Mouse (Mus musculus): ENCODE measurements at regions not wholly inside any gene's neighbourhood (a gene's known extent, or its start where the extent isn't known, plus 50 kb on each side); places are given as distances from the start of the nearest gene placed in this dataset.
A peak's percentile ranks its signal among the peaks of the same experiment; 100 is the strongest.

GRCm38 (mm10) chr2:103848923-103849700, 51.7 kb upstream of the Caprin1 start:
- H3K9ac ChIP-seq = no peak overlapping the region
- no peaks in the 10 kb centered on the region for H3K36me3 ChIP-seq
- ATAC-seq (ENCODE audit: low FRiP score) = 0 out of 2 replicates have a peak, but pooled peaks have one; percentile 32
- 78% methylated on average over 9 of the region's 9 CpGs for WGBS
- no peaks in the 10 kb centered on the region for H3K9me3 ChIP-seq (replicated peaks)
- no peaks in the 10 kb centered on the region for H3K4me1 ChIP-seq
- H3K4me2 ChIP-seq (replicated peaks) = no peak overlapping the region
- H3K27ac ChIP-seq = no peak overlapping the region
- H3K27me3 ChIP-seq = no peaks in the 10 kb centered on the region
- no peak overlapping the region for H3K4me3 ChIP-seq

GRCm38 (mm10) chr2:103849766-103850530, 52.5 kb upstream of the Caprin1 start:
- Histone ChIP-seq H3K36me3 (no peaks in the 10 kb centered on the region), H3K27ac (no peak overlapping the region), H3K9ac (no peak overlapping the region), H3K27me3 (no peaks in the 10 kb centered on the region), H3K4me3 (no peak overlapping the region), H3K4me1 (no peaks in the 10 kb centered on the region), H3K9me3 (replicated peaks) (no peaks in the 10 kb centered on the region), H3K4me2 (replicated peaks) (no peak overlapping the region)
- ATAC-seq (ENCODE audit: low FRiP score) = no peak
- 88% methylated on average over 9 of the region's 9 CpGs for WGBS

GRCm38 (mm10) chr2:103850531-103850816, 53.0 kb upstream of the Caprin1 start:
- H3K4me2 ChIP-seq (replicated peaks) = no peak overlapping the region
- no peak overlapping the region for H3K4me3 ChIP-seq
- no peaks in the 10 kb centered on the region for H3K4me1 ChIP-seq
- no peak for ATAC-seq (ENCODE audit: low FRiP score)
- no peaks in the 10 kb centered on the region for H3K27me3 ChIP-seq
- H3K9me3 ChIP-seq (replicated peaks) = no peaks in the 10 kb centered on the region
- WGBS = 94% methylated on average over 5 of the region's 5 CpGs
- no peak overlapping the region for H3K27ac ChIP-seq
- no peaks in the 10 kb centered on the region for H3K36me3 ChIP-seq
- H3K9ac ChIP-seq = no peak overlapping the region

- no peak overlapping the region for H3K4me2 ChIP-seq (replicated peaks)
- 95% methylated on average over 3 of the region's 3 CpGs for whole genome bisulfite sequencing
Observed at GRCm38 (mm10) chr2:103851171-103851570, 53.7 kb upstream of the Caprin1 start.

GRCm38 (mm10) chr2:103861226-103861625, 63.8 kb upstream of the Caprin1 start:
- H3K27me3 ChIP-seq = no peaks in the 10 kb centered on the region
- H3K9ac ChIP-seq = no peak overlapping the region
- no peaks in the 10 kb centered on the region for H3K36me3 ChIP-seq
- no peak overlapping the region for H3K4me2 ChIP-seq (replicated peaks)
- no peaks in the 10 kb centered on the region for H3K4me1 ChIP-seq
- H3K27ac ChIP-seq = no peak overlapping the region
- no peaks in the 10 kb centered on the region for H3K9me3 ChIP-seq (replicated peaks)
- H3K4me3 ChIP-seq = no peak overlapping the region
- 84% methylated on average over 8 of the region's 8 CpGs for WGBS
- ATAC-seq (ENCODE audit: low FRiP score) = no peak

More at GRCm38 (mm10) chr2:103851171-103851570, 53.7 kb upstream of the Caprin1 start:
- Histone ChIP-seq H3K27me3 (no peaks in the 10 kb centered on the region), H3K4me3 (no peak overlapping the region), H3K9ac (no peak overlapping the region), H3K27ac (no peak overlapping the region), H3K36me3 (no peaks in the 10 kb centered on the region), H3K4me1 (no peaks in the 10 kb centered on the region), H3K9me3 (replicated peaks) (no peaks in the 10 kb centered on the region)
- no peak for ATAC-seq (ENCODE audit: low FRiP score)

GRCm38 (mm10) chr2:103864254-103864653, 66.8 kb upstream of the Caprin1 start:
- H3K4me1 ChIP-seq = no peaks in the 10 kb centered on the region
- H3K36me3 ChIP-seq = no peaks in the 10 kb centered on the region
- no peak overlapping the region for H3K9ac ChIP-seq
- no peak overlapping the region for H3K4me3 ChIP-seq
- WGBS = 74% methylated on average over 2 of the region's 2 CpGs
- no peaks in the 10 kb centered on the region for H3K9me3 ChIP-seq (replicated peaks)
- no peak for ATAC-seq (ENCODE audit: low FRiP score)
- H3K27me3 ChIP-seq = no peaks in the 10 kb centered on the region; the same call in 1 of the 2 replicates
- H3K4me2 ChIP-seq (replicated peaks) = no peak overlapping the region
- no peak overlapping the region for H3K27ac ChIP-seq

- H3K4me2 ChIP-seq (replicated peaks) = no peak overlapping the region
- H3K9me3 ChIP-seq (replicated peaks) = no peaks in the 10 kb centered on the region
- H3K27me3 ChIP-seq = no peaks in the 10 kb centered on the region; the same call in 1 of the 2 replicates
- no peak for ATAC-seq (ENCODE audit: low FRiP score)
- no peaks in the 10 kb centered on the region for H3K4me1 ChIP-seq
- H3K27ac ChIP-seq = no peak overlapping the region
- no peak overlapping the region for H3K9ac ChIP-seq
- no peaks in the 10 kb centered on the region for H3K36me3 ChIP-seq
- WGBS = 74% methylated on average over 4 of the region's 4 CpGs
- H3K4me3 ChIP-seq = no peak overlapping the region
Observed at GRCm38 (mm10) chr2:103865319-103866171, 68.1 kb upstream of the Caprin1 start.

- WGBS = 75% methylated on average over 14 of the region's 14 CpGs
- H3K4me1 ChIP-seq = no peaks in the 10 kb centered on the region
- no peak overlapping the region for H3K27ac ChIP-seq
- H3K9me3 ChIP-seq (replicated peaks) = no peaks in the 10 kb centered on the region
- H3K9ac ChIP-seq = no peak overlapping the region
- no peaks in the 10 kb centered on the region; the same call in 1 of the 2 replicates for H3K27me3 ChIP-seq
- H3K4me2 ChIP-seq (replicated peaks) = no peak overlapping the region
- H3K36me3 ChIP-seq = no peaks in the 10 kb centered on the region
- H3K4me3 ChIP-seq = no peak overlapping the region
- no peak for ATAC-seq (ENCODE audit: low FRiP score)
Observed at GRCm38 (mm10) chr2:103867241-103867957, 70.0 kb upstream of the Caprin1 start.

- Histone ChIP-seq H3K36me3 (no peaks in the 10 kb centered on the region), H3K9me3 (replicated peaks) (no peaks in the 10 kb centered on the region), H3K4me3 (no peak overlapping the region), H3K9ac (no peak overlapping the region), H3K4me2 (replicated peaks) (no peak overlapping the region), H3K27me3 (no peaks in the 10 kb centered on the region; the same call in 1 of the 2 replicates), H3K27ac (no peak overlapping the region), H3K4me1 (no peaks in the 10 kb centered on the region)
- 93% methylated on average over 13 of the region's 13 CpGs for WGBS
- no peak for ATAC-seq (ENCODE audit: low FRiP score)
Observed at GRCm38 (mm10) chr2:103867958-103868330, 70.5 kb upstream of the Caprin1 start.

GRCm38 (mm10) chr2:103868655-103869054, 71.2 kb upstream of the Caprin1 start:
- no peaks in the 10 kb centered on the region for H3K9me3 ChIP-seq (replicated peaks)
- WGBS = 71% methylated on average over 7 of the region's 7 CpGs
- ATAC-seq (ENCODE audit: low FRiP score) = no peak
- H3K9ac ChIP-seq = no peak overlapping the region
- no peaks in the 10 kb centered on the region for H3K4me1 ChIP-seq
- no peak overlapping the region for H3K4me3 ChIP-seq
- H3K36me3 ChIP-seq = no peaks in the 10 kb centered on the region
- no peaks in the 10 kb centered on the region; the same call in 1 of the 2 replicates for H3K27me3 ChIP-seq
- H3K4me2 ChIP-seq (replicated peaks) = no peak overlapping the region
- no peak overlapping the region for H3K27ac ChIP-seq

GRCm38 (mm10) chr2:103871522-103872276, 74.2 kb upstream of the Caprin1 start:
- ATAC-seq (ENCODE audit: low FRiP score) = peak; percentile 77
- H3K4me2 ChIP-seq (replicated peaks) = no peak overlapping the region
- H3K9me3 ChIP-seq (replicated peaks) = no peaks in the 10 kb centered on the region
- no peak overlapping the region for H3K9ac ChIP-seq
- no peaks in the 10 kb centered on the region for H3K4me1 ChIP-seq
- 0 out of 2 replicates have a peak overlapping the region, but pooled peaks have one; percentile 30 for H3K27ac ChIP-seq
- H3K4me3 ChIP-seq = no peak overlapping the region
- WGBS = 24% methylated on average over 12 of the region's 12 CpGs
- no peaks in the 10 kb centered on the region; the same call in 1 of the 2 replicates for H3K27me3 ChIP-seq
- H3K36me3 ChIP-seq = no peaks in the 10 kb centered on the region
